Mouse (Mus musculus) limb, embryonic 11.5 days (tissue): ENCODE results near the gene Prr22. TPM values are rescaled to one million over a fixed set of nuclear protein-coding genes. Genes with fewer than 3 reads are reported as not detected.

Experiments used
- ATAC-seq: fragments of 200-750 bp; cut with Nextera tagmentation; 2 replicates; pipeline ENCODE4 v1.8.0; 2017; ENCODE audit warnings: low read depth; ENCODE audit not compliant: insufficient number of reproducible peaks, low FRiP score, low TSS enrichment
- DNase-seq: peaks from one replicate; pipeline ENCODE4 v3.0.0-alpha.2; 2015; ENCODE audit warnings: low spot score
- H3K27ac ChIP-seq: fragments of 300-500 bp; sonication (generic); replicated peaks from 2 replicates; pipeline ENCODE4 v1.5.1; 2014; ENCODE audit warnings: low read depth, mild to moderate bottlenecking, low read length
- H3K27me3 ChIP-seq: fragments of 300-500 bp; sonication (generic); 2 replicates; pipeline ENCODE4 v1.6.1; 2014; ENCODE audit warnings: mild to moderate bottlenecking, low read length, mixed read lengths; ENCODE audit not compliant: control insufficient read depth, insufficient read depth
- H3K36me3 ChIP-seq: fragments of 300-500 bp; sonication (generic); 2 replicates; pipeline ENCODE4 v1.6.1; 2014; ENCODE audit warnings: mild to moderate bottlenecking, low read length, moderate library complexity, mixed read lengths; ENCODE audit not compliant: control insufficient read depth, insufficient read depth
- H3K4me1 ChIP-seq: fragments of 300-500 bp; sonication (generic); 2 replicates; pipeline ENCODE4 v1.6.1; 2014; ENCODE audit warnings: low read length, mixed read lengths; ENCODE audit not compliant: control insufficient read depth, insufficient read depth
- H3K4me2 ChIP-seq: fragments of 300-500 bp; sonication (generic); 2 replicates; pipeline ENCODE4 v1.6.1; 2014; ENCODE audit warnings: low read depth, mild to moderate bottlenecking, moderate library complexity; ENCODE audit not compliant: severe bottlenecking
- H3K4me3 ChIP-seq: fragments of 300-500 bp; sonication (generic); 2 replicates; pipeline ENCODE4 v1.5.1; 2014; ENCODE audit warnings: low read depth, low read length
- H3K9ac ChIP-seq: fragments of 300-500 bp; sonication (generic); 2 replicates; pipeline ENCODE4 v1.6.1; 2014; ENCODE audit warnings: mild to moderate bottlenecking, low read length
- H3K9me3 ChIP-seq: fragments of 300-500 bp; sonication (generic); 2 replicates; pipeline ENCODE4 v1.6.1; 2016; ENCODE audit warnings: low read length; ENCODE audit not compliant: control insufficient read depth
- WGBS: fragments of 180-500 bp; shearing (Covaris S2); extraction: QIAGEN DNeasy Blood & Tissue Kit; methylation state at CpG from one replicate; pipeline ENCODE4 v1.1.7; 2014; 5-methylcytosine and 5-hydroxymethylcytosine counted together
- polyA plus RNA-seq: library from polyadenylated mRNA; unstranded; fragments of >200 nt; fragmentation: Nextera tagmentation; extraction: Ambion mirVana; gene quantifications from 2 replicates; pipeline ENCODE4 v1.2.1, GENCODE M21; 2014

Prr22 gene
- polyA plus RNA-seq, 1 experiment from 2014 or later: 1.2 TPM

GRCm38 (mm10) chr17:56756703-56757399 is 13.2 kb upstream of the Prr22 start:
- Histone ChIP-seq H3K27me3 (peaks cover 53% of the 10 kb centered on the region), H3K36me3 (no peaks in the 10 kb centered on the region), H3K4me1 (peaks cover 32% of the 10 kb centered on the region; the same call in 1 of the 2 replicates), H3K27ac (no peak overlapping the region), H3K4me2 (peak overlapping the region; percentile 94), H3K9ac (peak overlapping the region; percentile 58), H3K4me3 (peak overlapping the region; percentile 50), H3K9me3 (no peaks in the 10 kb centered on the region)
- DNase-seq (peak; percentile 56), ATAC-seq (peak; percentile 14; the same call in 1 of the 2 replicates)
- 2% methylated on average over 51 of the region's 51 CpGs for WGBS

- Histone ChIP-seq H3K27ac (0 out of 2 replicates have a peak within 1 kb of the TSS, but pooled peaks have one; percentile 8), H3K4me2 (peak within 1 kb of the TSS; percentile 94), H3K9me3 (no peaks in the 10 kb centered on the region), H3K9ac (peak within 1 kb of the TSS; percentile 58), H3K27me3 (peaks cover 46% of the 10 kb centered on the region), H3K4me3 (peak within 1 kb of the TSS; percentile 50), H3K4me1 (peaks cover 37% of the 10 kb centered on the region; the same call in 1 of the 2 replicates), H3K36me3 (no peaks in the 10 kb centered on the region)
- WGBS: under 1% methylated on average over 33 of the region's 48 CpGs
- DNase-seq (peak; percentile 91), ATAC-seq (0 out of 2 replicates have a peak, but pooled peaks have one; percentile 31)
Observed at GRCm38 (mm10) chr17:56757416-56758123, 12.5 kb upstream of the Prr22 start, which contains the start of gene Nrtn. Gene Nrtn, minus strand, starts transcription at chr17:56757530.

GRCm38 (mm10) chr17:56758132-56758531 is 11.9 kb upstream of the Prr22 start:
- peaks cover 37% of the 10 kb centered on the region; the same call in 1 of the 2 replicates for H3K4me1 ChIP-seq
- no peaks in the 10 kb centered on the region for H3K9me3 ChIP-seq
- no peak overlapping the region for H3K9ac ChIP-seq
- ATAC-seq: no peak
- WGBS: 7% methylated on average over 12 of the region's 12 CpGs
- H3K4me3 ChIP-seq: no peak overlapping the region
- no peaks in the 10 kb centered on the region for H3K36me3 ChIP-seq
- H3K27ac ChIP-seq: no peak overlapping the region
- H3K27me3 ChIP-seq: peaks cover 40% of the 10 kb centered on the region
- DNase-seq: peak; percentile 77
- H3K4me2 ChIP-seq: no peak overlapping the region

- no peak overlapping the region for H3K4me2 ChIP-seq
- H3K9ac ChIP-seq: no peak overlapping the region
- no peak overlapping the region for H3K27ac ChIP-seq
- no peaks in the 10 kb centered on the region for H3K9me3 ChIP-seq
- 15% methylated on average over 7 of the region's 7 CpGs for WGBS
- DNase-seq (peak; percentile 86), ATAC-seq (peak; percentile 52)
- peaks cover 26% of the 10 kb centered on the region; the same call in 1 of the 2 replicates for H3K4me1 ChIP-seq
- no peak overlapping the region for H3K4me3 ChIP-seq
- H3K27me3 ChIP-seq: peaks cover 29% of the 10 kb centered on the region
- H3K36me3 ChIP-seq: no peaks in the 10 kb centered on the region
Observed at GRCm38 (mm10) chr17:56759261-56759660, 10.8 kb upstream of the Prr22 start.

GRCm38 (mm10) chr17:56761077-56761476 is 9.0 kb upstream of the Prr22 start:
- Histone ChIP-seq H3K27ac (no peak overlapping the region), H3K9me3 (no peaks in the 10 kb centered on the region)

GRCm38 (mm10) chr17:56761991-56762410 is 8.0 kb upstream of the Prr22 start:
- WGBS: 0% methylated on average over 28 of the region's 28 CpGs
- Histone ChIP-seq H3K4me3 (peak overlapping the region; percentile 34), H3K4me1 (peaks cover 25% of the 10 kb centered on the region; the same call in 1 of the 2 replicates)

More at GRCm38 (mm10) chr17:56761077-56761476, 9.0 kb upstream of the Prr22 start:
- Histone ChIP-seq H3K4me3 (no peak overlapping the region), H3K36me3 (no peaks in the 10 kb centered on the region), H3K4me2 (no peak overlapping the region), H3K4me1 (peaks cover 28% of the 10 kb centered on the region; the same call in 1 of the 2 replicates), H3K9ac (no peak overlapping the region), H3K27me3 (peaks cover 11% of the 10 kb centered on the region)
- WGBS: 69% methylated on average over 3 of the region's 3 CpGs
- DNase-seq (no peak), ATAC-seq (no peak)

GRCm38 (mm10) chr17:56762769-56763731 is 7.0 kb upstream of the Prr22 start:
- H3K9ac ChIP-seq: no peak overlapping the region
- ATAC-seq: no peak
- no peaks in the 10 kb centered on the region for H3K27me3 ChIP-seq
- H3K4me3 ChIP-seq: no peak overlapping the region
- peaks cover 23% of the 10 kb centered on the region; the same call in 1 of the 2 replicates for H3K4me1 ChIP-seq
- no peak overlapping the region for H3K27ac ChIP-seq
- DNase-seq: peak; percentile 70
- peaks cover 12% of the 10 kb centered on the region for H3K36me3 ChIP-seq
- H3K9me3 ChIP-seq: no peaks in the 10 kb centered on the region
- 53% methylated on average over 27 of the region's 27 CpGs for WGBS
- H3K4me2 ChIP-seq: no peak overlapping the region

More at GRCm38 (mm10) chr17:56761991-56762410, 8.0 kb upstream of the Prr22 start:
- H3K27ac ChIP-seq: peak overlapping the region; percentile 61; the same call in 1 of the 2 replicates
- peak; percentile 94 for DNase-seq
- ATAC-seq: peak; percentile 19; the same call in 1 of the 2 replicates
- H3K4me2 ChIP-seq: peak overlapping the region; percentile 70
- H3K27me3 ChIP-seq: peaks cover 3% of the 10 kb centered on the region; the same call in 1 of the 2 replicates
- H3K36me3 ChIP-seq: peaks cover 2% of the 10 kb centered on the region
- peak overlapping the region; percentile 52 for H3K9ac ChIP-seq
- no peaks in the 10 kb centered on the region for H3K9me3 ChIP-seq
